Mouse (Mus musculus) bone marrow, adult 2 months (tissue): ENCODE measurements around the gene Osbpl9. TPM values are rescaled to one million over a fixed set of nuclear protein-coding genes. Genes with fewer than 3 reads are reported as not detected.

Experiments used
- H3K27ac ChIP-seq: fragments of 200-500 bp; 2 replicates; pipeline ENCODE4 v1.5.1; 2012; ENCODE audit warnings: low read depth, mild to moderate bottlenecking, control low read depth, inconsistent platforms, low read length; ENCODE audit not compliant: control insufficient read depth, poor library complexity, insufficient read depth
- H3K4me1 ChIP-seq: fragments of 200-500 bp; 2 replicates; pipeline ENCODE4 v1.6.1; 2011; ENCODE audit warnings: low read length; ENCODE audit not compliant: control insufficient read depth, insufficient read depth
- H3K4me3 ChIP-seq: fragments of 200-500 bp; replicated peaks from 2 replicates; pipeline ENCODE3; 2011; ENCODE audit warnings: mild to moderate bottlenecking, low read depth, low read length, control low read depth; ENCODE audit not compliant: control insufficient read depth
- CTCF ChIP-seq: fragments of 200-500 bp; IDR thresholded peaks from 2 replicates; pipeline ENCODE4 v1.5.1; 2011; ENCODE audit warnings: low read length, control low read depth; ENCODE audit not compliant: control insufficient read depth, insufficient read depth
- POLR2A ChIP-seq: fragments of 200-500 bp; IDR thresholded peaks from 2 replicates; pipeline ENCODE4 v1.6.1; 2011; ENCODE audit warnings: low read depth, mild to moderate bottlenecking, control low read depth, low read length, borderline replicate concordance; ENCODE audit not compliant: control insufficient read depth
- WGBS: fragments of 180-500 bp; shearing (Covaris S2); methylation state at CpG from one replicate; pipeline ENCODE4 v1.1.7; 2018; 5-methylcytosine and 5-hydroxymethylcytosine counted together
- polyA plus RNA-seq: library from polyadenylated mRNA; stranded (reverse); fragments of >200 nt; gene quantifications from 2 replicates; pipeline ENCODE4 v1.2.4, GENCODE M21; 2011; ENCODE audit warnings: low replicate concordance; ENCODE audit not compliant: missing spikeins, insufficient read depth, insufficient read length

The Osbpl9 gene
- polyA plus RNA-seq, 1 experiment: 35.3 TPM

GRCm38 (mm10) chr4:109017441-109017840 is 184.6 kb downstream of the Osbpl9 start:
- no peak for TF ChIP-seq CTCF
- no peak for TF ChIP-seq POLR2A
- no peak overlapping the region for H3K27ac ChIP-seq
- H3K4me3 ChIP-seq: no peak overlapping the region
- 92% methylated on average over 7 of the region's 7 CpGs for WGBS
- no peaks in the 10 kb centered on the region; the same call in 1 of the 2 replicates for H3K4me1 ChIP-seq

- 92% methylated on average over 4 of the region's 4 CpGs for WGBS
- Histone ChIP-seq H3K27ac (no peak overlapping the region), H3K4me3 (no peak overlapping the region), H3K4me1 (no peaks in the 10 kb centered on the region; the same call in 1 of the 2 replicates)
- TF ChIP-seq POLR2A: no peak
- no peak for TF ChIP-seq CTCF
These were observed 188.0 kb downstream of the Osbpl9 start for GRCm38 (mm10) chr4:109014091-109014490.

Other genes starting within 250 kb of the Osbpl9 start
- 61.2 and 113 TPM in 2 replicates for gene Nrd1, start 201.6 kb downstream of the Osbpl9 start, polyA plus RNA-seq
- gene Calr4, start 32.2 kb upstream of the Osbpl9 start, polyA plus RNA-seq: 0.99 and 3.1 TPM in 2 replicates
- 52.4 and 54.0 TPM in 2 replicates for gene Eps15, start 78.0 kb upstream of the Osbpl9 start, polyA plus RNA-seq
- gene Ttc39a, start 204.4 kb upstream of the Osbpl9 start, polyA plus RNA-seq: 3.4 and 4.0 TPM in 2 replicates